Mouse (Mus musculus) B cell, adult 62 days (primary cell): ENCODE results near the gene Dnaaf2. TPM values are rescaled to one million over a fixed set of nuclear protein-coding genes. Genes with fewer than 3 reads are reported as not detected.

Source experiments
- total RNA-seq: library from RNA; stranded (reverse); gene quantifications from 4 replicates; pipeline ENCODE4 v1.2.4, GENCODE M21; 2023

Dnaaf2 gene
- 1.4 to 2.3 TPM (median 2.2 TPM) in 4 replicates for total RNA-seq

GRCm38 (mm10) chr12:69198164-69198535, at the start of gene Dnaaf2:
Gene Dnaaf2 (minus strand): TSS chr12:69198429.

GRCm38 (mm10) chr12:69240876-69241275, 42.6 kb upstream of the Dnaaf2 start, which contains the start of gene Klhdc1:
Gene Klhdc1 (plus strand): TSS chr12:69241176.

GRCm38 (mm10) chr12:69227776-69228466, 29.7 kb upstream of the Dnaaf2 start, which contains the start of gene Pole2:
Gene Pole2 (minus strand): TSS chr12:69228195.

GRCm38 (mm10) chr12:69204052-69204833, 6.0 kb upstream of the Dnaaf2 start, which contains the start of gene Gm49384:
Gene Gm49384 (minus strand): TSS chr12:69204267.

GRCm38 (mm10) chr12:69196444-69197377, 1.5 kb downstream of the Dnaaf2 start, which contains the start of gene Gm49383:
Gene Gm49383 (minus strand): TSS chr12:69197104.

GRCm38 (mm10) chr12:69183583-69184308, 14.5 kb downstream of the Dnaaf2 start, which contains the start of the genes Rpl36al and Mgat2:
Gene Rpl36al (minus strand): TSS chr12:69184083.
Gene Mgat2 (plus strand): TSS chr12:69184157.

GRCm38 (mm10) chr12:69168461-69169106, 29.6 kb downstream of the Dnaaf2 start, which contains the start of gene Lrr1:
Gene Lrr1 (plus strand): TSS chr12:69168814.

GRCm38 (mm10) chr12:69158765-69159577, 39.3 kb downstream of the Dnaaf2 start, which contains the start of gene Rps29:
Gene Rps29 (minus strand): TSS chr12:69159186.

Other genes with a start within 250 kb of the Dnaaf2 start
- gene Rps29, start 39.2 kb downstream of the Dnaaf2 start, total RNA-seq, result 4,903 to 5,232 TPM (median 4,974 TPM) in 4 replicates
- not detected in 4 replicates for gene Lrr1, start 29.6 kb downstream of the Dnaaf2 start, total RNA-seq
- gene Rpl36al, start 14.3 kb downstream of the Dnaaf2 start, total RNA-seq, result 346 to 407 TPM (median 379 TPM) in 4 replicates
- gene Mgat2, start 14.3 kb downstream of the Dnaaf2 start, total RNA-seq, result 23.6 to 29.7 TPM (median 27.2 TPM) in 4 replicates
- gene Gm49383, start 1.3 kb downstream of the Dnaaf2 start, total RNA-seq, result 5.9 to 8.0 TPM (median 7.2 TPM) in 4 replicates
- gene Gm49384, start 5.8 kb upstream of the Dnaaf2 start, total RNA-seq, result 2.6 to 9.5 TPM (median 3.8 TPM) in 4 replicates
- 3.0 to 5.5 TPM (median 3.4 TPM) in 4 replicates for gene Pole2, start 29.8 kb upstream of the Dnaaf2 start, total RNA-seq
- gene Klhdc1, start 42.7 kb upstream of the Dnaaf2 start, total RNA-seq, result 4.0 to 6.4 TPM (median 5.3 TPM) in 4 replicates
- gene Klhdc2, start 98.3 kb upstream of the Dnaaf2 start, total RNA-seq, result 18.8 to 22.0 TPM (median 19.7 TPM) in 4 replicates
- gene Nemf, start 158.7 kb upstream of the Dnaaf2 start, total RNA-seq, result 102 to 118 TPM (median 115 TPM) in 4 replicates
- gene Arf6, start 173.7 kb upstream of the Dnaaf2 start, total RNA-seq, result 301 to 323 TPM (median 309 TPM) in 4 replicates
- gene Gm9887, start 174.0 kb upstream of the Dnaaf2 start, total RNA-seq, result 5.6 to 11.2 TPM (median 7.6 TPM) in 4 replicates